Mouse (Mus musculus) gastrocnemius, postnatal 36 days (tissue): Measurements from ENCODE around the gene Unc5a. TPM values are rescaled to one million over a fixed set of nuclear protein-coding genes. Genes with fewer than 3 reads are reported as not detected.

Experiments
- DNase-seq, 2 experiments: peaks; one replicate each; pipeline ENCODE4 v3.0.0; 2022
- intact Hi-C: fragments of 180-260 bp; cut with DNase I; formaldehyde crosslinking; loops from one replicate; pipeline ENCODE4 v1.15.1; 2025
- total RNA-seq, 2 experiments: library from RNA; stranded (reverse); gene quantifications; 2 replicates each; pipeline ENCODE4 v1.2.3; 2021

Unc5a gene
- total RNA-seq, 2 experiments from 2014 or later = 7.1 to 8.6 TPM

DNA sequence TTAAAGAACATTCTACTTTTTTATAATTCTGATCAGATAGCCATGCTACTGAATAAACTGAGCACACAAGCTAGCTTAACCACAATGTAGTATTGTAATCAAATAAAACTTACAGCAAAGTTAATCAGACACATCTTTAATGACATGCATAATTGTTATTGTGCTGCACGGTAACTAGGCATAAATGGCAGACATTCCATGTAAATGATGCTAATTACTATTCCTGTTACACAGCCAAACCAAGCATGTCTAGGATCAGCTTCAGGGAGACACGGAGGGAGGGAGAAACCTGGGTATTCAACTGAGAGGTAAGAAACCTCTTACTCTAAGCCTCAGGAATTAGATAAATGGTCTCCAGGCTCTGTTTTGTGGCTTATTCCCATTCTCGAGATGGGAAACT lies 98.5 kb downstream of the Unc5a start:
- intact Hi-C loops = no loop called here
- no peak for DNase-seq

Other genes starting within 250 kb of the Unc5a start
- not detected for gene Cdhr2, start 247.9 kb upstream of the Unc5a start, total RNA-seq
- not detected for gene Gprin1, start 199.5 kb upstream of the Unc5a start, total RNA-seq
- not detected for gene Sncb, start 182.8 kb upstream of the Unc5a start, total RNA-seq
- gene Eif4e1b, start 165.4 kb upstream of the Unc5a start, total RNA-seq = not detected
- 10 to 100 TPM; 16.3 to 23.4 TPM for gene Tspan17, start 160.0 kb upstream of the Unc5a start, total RNA-seq
- gene Hk3, start 72.0 kb downstream of the Unc5a start, total RNA-seq = under 1 TPM; 0.18 to 0.74 TPM
- gene Uimc1, start 150.9 kb downstream of the Unc5a start, total RNA-seq = 10 to 100 TPM; 10.6 to 11.4 TPM
- gene Zfp346, start 155.9 kb downstream of the Unc5a start, total RNA-seq = 10 to 100 TPM; 10.1 to 11.8 TPM
- not detected for gene Gm17617, start 184.1 kb downstream of the Unc5a start, total RNA-seq
- 1 to 10 TPM; 2.3 to 2.9 TPM for gene Fgfr4, start 203.2 kb downstream of the Unc5a start, total RNA-seq